Mouse (Mus musculus) erythroblast, embryonic 14.5 days (primary cell): ENCODE data around the gene Tmco1.

Experiments
- GATA1 ChIP-seq: IDR thresholded peaks from 2 replicates; pipeline ENCODE4 v1.6.1; 2012; ENCODE audit warnings: low read length, inconsistent platforms, mixed read lengths
- TAL1 ChIP-seq: IDR thresholded peaks from 3 replicates; pipeline ENCODE4 v1.6.1; 2012; ENCODE audit warnings: low read length, inconsistent platforms, mixed read lengths

GRCm38 (mm10) chr1:167305501-167306137 is 2.6 kb upstream of the Tmco1 start:
- TF ChIP-seq GATA1: no peak
- TF ChIP-seq TAL1: no peak
